Comparison of ENCODE assay signal across 23 mouse cellular contexts in the genomic region with DNA sequence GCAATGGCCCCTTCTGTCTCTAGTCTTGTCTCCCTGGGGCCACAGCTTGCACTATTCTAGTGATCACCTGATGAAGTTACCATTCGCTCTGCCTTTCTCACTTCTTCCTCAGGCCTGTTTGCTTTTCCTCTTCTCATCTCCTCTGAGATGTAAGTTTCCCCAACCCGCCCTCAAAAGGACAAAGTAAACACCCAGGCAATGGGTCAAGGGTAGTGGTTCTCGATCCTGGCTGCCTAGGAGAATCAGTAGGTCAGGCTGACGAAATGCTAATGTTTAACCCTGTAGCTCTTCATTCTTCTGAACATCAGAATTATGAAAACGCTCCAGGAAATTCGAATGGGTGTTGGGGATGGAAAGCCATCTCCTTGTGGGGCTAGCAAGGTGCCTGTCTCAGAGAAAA.
A peak's percentile ranks its signal among the peaks of the same experiment; 100 is the strongest.
DNase-seq lines count a peak whose midpoint lies in the region; ATAC-seq and TF ChIP-seq lines count a peak whose summit lies in the region.
"Had no signal": no experiment of that assay in that cellular context is flagged by ENCODE, and none has a peak within 500 bp of the region (broad histone marks: within the 10 kb centered on the region; RNA-seq: fewer than 3 reads in every experiment).

No protein-coding gene starts in this region.

- H3K36me3 ChIP-seq in kidney, embryonic 14.5 days (ENCODE audit: control insufficient read depth, insufficient read depth, low read length): no peaks in the 10 kb centered on the region
- no peaks in the 10 kb centered on the region for H3K36me3 ChIP-seq in liver, postnatal 0 days (replicated peaks; ENCODE audit: insufficient read depth, low read length)
- H3K36me3 ChIP-seq in liver, embryonic 12.5 days: no peaks in the 10 kb centered on the region
- H3K36me3 ChIP-seq in hindbrain, embryonic 11.5 days (ENCODE audit: control insufficient read depth, insufficient read depth, low read length): no peaks in the 10 kb centered on the region
- H3K36me3 ChIP-seq: limb, embryonic 13.5 days; midbrain, embryonic 12.5 days; neural tube, embryonic 15.5 days had no signal

- peak overlapping the region; percentile 77 for H3K27ac ChIP-seq in kidney, embryonic 14.5 days (ENCODE audit: low read depth, low read length)
- H3K27ac ChIP-seq in liver, postnatal 0 days (ENCODE audit: low read depth): peak overlapping the region; percentile 3; the same call in 1 of the 2 replicates
- no peak overlapping the region for H3K27ac ChIP-seq in liver, embryonic 12.5 days
- H3K27ac ChIP-seq in brown adipose tissue, adult 24 weeks (replicated peaks; ENCODE audit: low read depth, low read length): peak overlapping the region; percentile 87
- H3K27ac ChIP-seq in hindbrain, embryonic 11.5 days (ENCODE audit: low read depth, low read length): no peak overlapping the region
- H3K27ac ChIP-seq: forebrain, embryonic 13.5 days; hindbrain, postnatal 0 days; limb, embryonic 13.5 days; midbrain, embryonic 12.5 days; neural tube, embryonic 15.5 days had no signal

- H3K4me2 ChIP-seq in kidney, embryonic 14.5 days (replicated peaks; ENCODE audit: low read depth, low read length): no peak overlapping the region
- H3K4me2 ChIP-seq in liver, postnatal 0 days (ENCODE audit: low read depth, low read length): no peak overlapping the region
- H3K4me2 ChIP-seq in liver, embryonic 12.5 days: no peak overlapping the region
- no peak overlapping the region for H3K4me2 ChIP-seq in hindbrain, embryonic 11.5 days (replicated peaks; ENCODE audit: low read depth, low read length)
- H3K4me2 ChIP-seq: forebrain, embryonic 13.5 days; limb, embryonic 13.5 days; midbrain, embryonic 12.5 days; neural tube, embryonic 15.5 days had no signal

- no peak for ATAC-seq in kidney, embryonic 14.5 days (ENCODE audit: low FRiP score, low TSS enrichment)
- ATAC-seq in liver, postnatal 0 days: no peak
- no peak for ATAC-seq in liver, embryonic 12.5 days
- ATAC-seq in megakaryocyte-erythroid progenitor cell, adult 5-6 weeks (replicated peaks; ENCODE audit: low FRiP score, low TSS enrichment, poor library complexity, severe bottlenecking): no peak
- no peak for ATAC-seq in hindbrain, embryonic 11.5 days (ENCODE audit: low FRiP score)
- ATAC-seq: activated CD4-positive, CD25-positive, alpha-beta regulatory T cell, adult 4 months; forebrain, embryonic 13.5 days; hindbrain, postnatal 0 days; intestine, embryonic 16.5 days had no signal

- DNase-seq in kidney, postnatal 10 days: no peak
- DNase-seq in liver, postnatal 0 days: no peak
- DNase-seq in kidney, postnatal 36 days: peak; percentile 29 to 55
- DNase-seq in hindbrain, embryonic 11.5 days (ENCODE audit: low spot score): no peak
- DNase-seq: adrenal gland, adult 8-10 months; B cell, adult 2 months; cerebellum, adult 18-20 months; cerebellum, postnatal 14 days; gastrocnemius, postnatal 36 days; layer of hippocampus, postnatal 36 days; thymus, adult 18-20 months had no signal

- WGBS in kidney, embryonic 14.5 days: 66% methylated on average over 6 of the region's 6 CpGs
- WGBS in liver, postnatal 0 days (ENCODE audit: insufficient replicate concordance): 48% methylated on average over 6 of the region's 6 CpGs
- WGBS in liver, embryonic 12.5 days (ENCODE audit: insufficient replicate concordance): 60% methylated on average over 6 of the region's 6 CpGs
- WGBS in hindbrain, embryonic 11.5 days: 87% methylated on average over 6 of the region's 6 CpGs

- H3K27me3 ChIP-seq in kidney, embryonic 14.5 days (ENCODE audit: control insufficient read depth, insufficient read depth, low read length): no peaks in the 10 kb centered on the region
- H3K27me3 ChIP-seq in liver, postnatal 0 days (ENCODE audit: insufficient read depth, low read length): no peaks in the 10 kb centered on the region
- 0 out of 2 replicates have a peak, but pooled peaks cover 3% of the 10 kb centered on the region for H3K27me3 ChIP-seq in liver, embryonic 12.5 days (replicated peaks)
- H3K27me3 ChIP-seq in hindbrain, embryonic 11.5 days (ENCODE audit: control insufficient read depth, insufficient read depth, low read length): no peaks in the 10 kb centered on the region
- H3K27me3 ChIP-seq: CH12.LX; forebrain, embryonic 13.5 days; limb, embryonic 13.5 days; neural tube, embryonic 15.5 days had no signal

- peaks cover 76% of the 10 kb centered on the region for H3K4me1 ChIP-seq in kidney, embryonic 14.5 days (ENCODE audit: control insufficient read depth, insufficient read depth, low read length)
- peaks cover 25% of the 10 kb centered on the region for H3K4me1 ChIP-seq in liver, postnatal 0 days (ENCODE audit: insufficient read depth)
- peaks cover 51% of the 10 kb centered on the region for H3K4me1 ChIP-seq in liver, embryonic 12.5 days
- H3K4me1 ChIP-seq in brown adipose tissue, adult 24 weeks (ENCODE audit: control insufficient read depth, insufficient read depth, insufficient read length, low read length): peaks cover 51% of the 10 kb centered on the region
- H3K4me1 ChIP-seq in hindbrain, embryonic 11.5 days (replicated peaks; ENCODE audit: control insufficient read depth, insufficient read depth, low read length): no peaks in the 10 kb centered on the region

- H3K9me3 ChIP-seq in kidney, embryonic 14.5 days (ENCODE audit: control insufficient read depth, low read length): no peaks in the 10 kb centered on the region
- no peaks in the 10 kb centered on the region for H3K9me3 ChIP-seq in liver, postnatal 0 days (ENCODE audit: low read length)
- H3K9me3 ChIP-seq in liver, embryonic 12.5 days (replicated peaks): no peaks in the 10 kb centered on the region
- no peaks in the 10 kb centered on the region for H3K9me3 ChIP-seq in hindbrain, embryonic 11.5 days (ENCODE audit: control insufficient read depth, low read length)
- H3K9me3 ChIP-seq: forebrain, embryonic 13.5 days; limb, embryonic 13.5 days; midbrain, embryonic 12.5 days; neural tube, embryonic 15.5 days had no signal

- H3K4me3 ChIP-seq in kidney, embryonic 14.5 days (ENCODE audit: low read length): no peak overlapping the region
- H3K4me3 ChIP-seq in liver, postnatal 0 days (ENCODE audit: low read depth, low read length): no peak overlapping the region
- H3K4me3 ChIP-seq in liver, embryonic 12.5 days: no peak overlapping the region
- no peak overlapping the region for H3K4me3 ChIP-seq in brown adipose tissue, adult 24 weeks (ENCODE audit: insufficient read depth, low read depth, low read length)
- H3K4me3 ChIP-seq in hindbrain, embryonic 11.5 days (ENCODE audit: low read depth, low read length): no peak overlapping the region
- H3K4me3 ChIP-seq: forebrain, embryonic 13.5 days; limb, embryonic 13.5 days; midbrain, embryonic 12.5 days; neural tube, embryonic 15.5 days had no signal

- no peak overlapping the region for H3K9ac ChIP-seq in kidney, embryonic 14.5 days (ENCODE audit: low read depth, low read length)
- H3K9ac ChIP-seq in liver, postnatal 0 days (replicated peaks): no peak overlapping the region
- no peak overlapping the region for H3K9ac ChIP-seq in liver, embryonic 12.5 days
- H3K9ac ChIP-seq in hindbrain, embryonic 11.5 days (ENCODE audit: low read depth, low read length): no peak overlapping the region
- H3K9ac ChIP-seq: forebrain, embryonic 13.5 days; limb, embryonic 13.5 days; midbrain, embryonic 12.5 days; neural tube, embryonic 15.5 days had no signal

- TF ChIP-seq EP300 in liver, postnatal 0 days (IDR thresholded peaks at IDR 0.05; ENCODE audit: low read depth): no peak

- TF ChIP-seq CTCF in liver, postnatal 0 days (IDR thresholded peaks at IDR 0.05; ENCODE audit: low read depth): no peak

Comparison
In these comparisons a context has a peak if more than half of its experiments do, and no peak if none do; other contexts are left out.
1. H3K27ac ChIP-seq: peak in kidney, embryonic 14.5 days (single experiment), liver, postnatal 0 days (single experiment) and brown adipose tissue, adult 24 weeks (single experiment); none in liver, embryonic 12.5 days (single experiment) and hindbrain, embryonic 11.5 days (single experiment).
2. DNase-seq: peak in kidney, postnatal 36 days (2 of 2); none in kidney, postnatal 10 days (single experiment), liver, postnatal 0 days (single experiment) and hindbrain, embryonic 11.5 days (single experiment).